Mouse (Mus musculus) cortical plate, adult 2 months (tissue): ENCODE measurements around the gene Serinc3.

ENCODE experiments used
- CTCF ChIP-seq: fragments of 200-500 bp; IDR thresholded peaks from 2 replicates; pipeline ENCODE4 v1.5.1; 2011; ENCODE audit warnings: mild to moderate bottlenecking, control low read depth, low read length; ENCODE audit not compliant: insufficient read depth; ENCODE audit errors: extremely low read depth
- POLR2A ChIP-seq: fragments of 200-500 bp; IDR thresholded peaks from 2 replicates; pipeline ENCODE4 v1.6.1; 2011; ENCODE audit warnings: mild to moderate bottlenecking, low read length, control low read depth; ENCODE audit not compliant: insufficient read depth; ENCODE audit errors: extremely low read depth

- TF ChIP-seq CTCF: no peak
- TF ChIP-seq POLR2A: no peak
Observed at GRCm38 (mm10) chr2:163692873-163693612, 48.1 kb upstream of the Serinc3 start.
